10 mouse cellular contexts compared by ENCODE assay signal in the genomic region with DNA sequence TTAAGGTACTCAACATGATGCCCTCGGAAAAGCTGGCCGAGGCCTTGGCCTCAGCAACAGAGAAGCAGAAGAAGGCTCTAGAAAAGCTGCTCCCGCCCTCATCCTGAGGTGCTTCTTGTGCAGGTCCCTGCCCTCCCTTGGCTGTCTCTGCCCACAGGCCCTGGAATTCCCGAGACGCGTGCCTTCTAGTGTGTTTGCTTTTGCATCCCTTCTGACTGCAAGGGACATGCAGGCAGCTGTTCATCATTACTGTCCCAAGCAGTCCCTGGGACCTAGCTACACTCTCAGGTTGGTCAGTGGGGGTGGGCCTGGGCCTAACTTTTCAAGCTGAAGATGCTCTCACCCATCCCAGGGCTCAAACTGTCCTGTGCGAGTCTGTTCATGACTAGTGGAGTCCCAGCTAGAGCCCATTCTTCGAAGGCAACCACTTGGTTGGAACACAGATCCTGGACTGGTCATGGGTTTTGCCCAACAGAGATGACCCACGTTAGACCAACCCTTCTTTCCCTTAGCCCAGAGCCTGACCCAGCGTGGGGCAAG. TPM values are rescaled to one million over a fixed set of nuclear protein-coding genes. Genes with fewer than 3 reads are reported as not detected.
DNase-seq lines count a peak whose midpoint lies in the region; ATAC-seq and TF ChIP-seq lines count a peak whose summit lies in the region.
"Had no signal": no experiment of that assay in that cellular context is flagged by ENCODE, and none has a peak within 500 bp of the region (broad histone marks: within the 10 kb centered on the region; RNA-seq: fewer than 3 reads in every experiment).

No protein-coding gene starts in this region.

- H3K4me1 ChIP-seq in intestine, embryonic 15.5 days (replicated peaks) = peaks cover 10% of the 10 kb centered on the region
- H3K4me1 ChIP-seq in intestine, postnatal 0 days (replicated peaks; ENCODE audit: control insufficient read depth, insufficient read depth, low read length) = no peaks in the 10 kb centered on the region; the same call in none of the 2 replicates
- H3K4me1 ChIP-seq in cortical plate, adult 2 months (ENCODE audit: control insufficient read depth, insufficient read depth, low read length) = peaks cover 13% of the 10 kb centered on the region
- H3K4me1 ChIP-seq in limb, embryonic 10.5 days = peaks cover 17% of the 10 kb centered on the region

- WGBS in intestine, embryonic 15.5 days = 87% methylated on average over 10 of the region's 10 CpGs
- 88% methylated on average over 10 of the region's 10 CpGs for WGBS in intestine, postnatal 0 days
- 94% methylated on average over 10 of the region's 10 CpGs for WGBS in limb, embryonic 10.5 days

- H3K27ac ChIP-seq in intestine, embryonic 15.5 days = no peak overlapping the region
- H3K27ac ChIP-seq in intestine, postnatal 0 days (ENCODE audit: low read depth, low read length) = no peak overlapping the region
- H3K27ac ChIP-seq in cortical plate, adult 2 months (ENCODE audit: insufficient read depth, low read length) = no peak overlapping the region
- H3K27ac ChIP-seq in limb, embryonic 10.5 days = peak overlapping the region; percentile 88; the same call in 1 of the 2 replicates

- no peak for TF ChIP-seq POLR2A in cortical plate, adult 2 months (IDR thresholded peaks at IDR 0.05; ENCODE audit: extremely low read depth, insufficient read depth, low read length)

- peak overlapping the region; percentile 89 for H3K4me2 ChIP-seq in intestine, embryonic 15.5 days (replicated peaks)
- H3K4me2 ChIP-seq in intestine, postnatal 0 days (replicated peaks; ENCODE audit: low read depth) = no peak overlapping the region

- H3K27me3 ChIP-seq in intestine, embryonic 15.5 days (replicated peaks) = no peaks in the 10 kb centered on the region
- no peaks in the 10 kb centered on the region for H3K27me3 ChIP-seq in intestine, postnatal 0 days (replicated peaks; ENCODE audit: control insufficient read depth, insufficient read depth, low read length)
- H3K27me3 ChIP-seq in limb, embryonic 10.5 days (ENCODE audit: low read depth, poor library complexity, severe bottlenecking) = no peaks in the 10 kb centered on the region

- TF ChIP-seq CTCF in intestine, postnatal 0 days (IDR thresholded peaks at IDR 0.05; ENCODE audit: low read depth) = no peak
- no peak for TF ChIP-seq CTCF in cortical plate, adult 2 months (IDR thresholded peaks at IDR 0.05; ENCODE audit: extremely low read depth, insufficient read depth, low read length)

- no peaks in the 10 kb centered on the region for H3K9me3 ChIP-seq in intestine, embryonic 15.5 days
- no peaks in the 10 kb centered on the region for H3K9me3 ChIP-seq in intestine, postnatal 0 days (ENCODE audit: control insufficient read depth)
- no peaks in the 10 kb centered on the region for H3K9me3 ChIP-seq in limb, embryonic 10.5 days (replicated peaks)

- ATAC-seq in intestine, embryonic 15.5 days = no peak
- no peak for ATAC-seq in intestine, postnatal 0 days

- no peak overlapping the region for H3K9ac ChIP-seq in intestine, embryonic 15.5 days
- H3K9ac ChIP-seq in intestine, postnatal 0 days (ENCODE audit: low read depth, low read length) = no peak overlapping the region

- peaks cover 41% of the 10 kb centered on the region for H3K36me3 ChIP-seq in intestine, embryonic 15.5 days
- H3K36me3 ChIP-seq in intestine, postnatal 0 days (ENCODE audit: control insufficient read depth, insufficient read depth) = peaks cover 67% of the 10 kb centered on the region
- H3K36me3 ChIP-seq in limb, embryonic 10.5 days = peaks cover 81% of the 10 kb centered on the region

- no peak overlapping the region for H3K4me3 ChIP-seq in intestine, embryonic 15.5 days (replicated peaks)
- no peak overlapping the region for H3K4me3 ChIP-seq in intestine, postnatal 0 days (ENCODE audit: low read depth, low read length)
- H3K4me3 ChIP-seq in cortical plate, adult 2 months (ENCODE audit: insufficient read depth, low read length) = peak overlapping the region; percentile 95
- peak overlapping the region; percentile 87 for H3K4me3 ChIP-seq in limb, embryonic 10.5 days

- peak; percentile 22 for DNase-seq in 3134 (ENCODE audit: extremely low read depth, insufficient read length, low spot score)
- no peak for DNase-seq in limb, embryonic 10.5 days (ENCODE audit: low spot score)
- DNase-seq in adrenal gland, postnatal 14 days = no peak
- DNase-seq in retina, postnatal 1 day = no peak
- DNase-seq in thymus, postnatal 0 days (ENCODE audit: low spot score) = no peak
- DNase-seq: gastrocnemius, postnatal 14 days had no signal

RNA-seq across cellular contexts. Expression of gene Nudt16l1, which starts 1.8 kb away (rescaled TPM):
- 128 and 143 TPM in 2 replicates for polyA plus RNA-seq in intestine, embryonic 15.5 days (2015; fragmentation: Nextera tagmentation; extraction: Ambion mirVana)
- 77.7 and 79.5 TPM in 2 replicates for polyA plus RNA-seq in intestine, postnatal 0 days (2015; fragmentation: Nextera tagmentation; extraction: Ambion mirVana)
- 102 and 104 TPM in 2 replicates for polyA plus RNA-seq in cortical plate, adult 2 months (2012; rRNA removed)
- polyA plus RNA-seq in limb, embryonic 10.5 days (2016; fragmentation: Nextera tagmentation; extraction: Ambion mirVana) = 156 and 167 TPM in 2 replicates
- total RNA-seq in adrenal gland, postnatal 14 days (2021) = 54.2 and 57.6 TPM in 2 replicates
- 150 and 151 TPM in 2 replicates for polyA plus RNA-seq in thymus, postnatal 0 days (2015; fragmentation: Nextera tagmentation; extraction: Ambion mirVana)

RNA-seq across cellular contexts. Expression of gene Anks3, which starts 23.6 kb away (rescaled TPM):
- polyA plus RNA-seq in intestine, embryonic 15.5 days (2015; fragmentation: Nextera tagmentation; extraction: Ambion mirVana) = 39.6 and 42.0 TPM in 2 replicates
- polyA plus RNA-seq in intestine, postnatal 0 days (2015; fragmentation: Nextera tagmentation; extraction: Ambion mirVana) = 17.7 and 18.0 TPM in 2 replicates
- 101 and 118 TPM in 2 replicates for polyA plus RNA-seq in cortical plate, adult 2 months (2012; rRNA removed)
- 43.6 and 55.6 TPM in 2 replicates for polyA plus RNA-seq in limb, embryonic 10.5 days (2016; fragmentation: Nextera tagmentation; extraction: Ambion mirVana)
- total RNA-seq in adrenal gland, postnatal 14 days (2021) = 35.1 and 39.4 TPM in 2 replicates
- polyA plus RNA-seq in thymus, postnatal 0 days (2015; fragmentation: Nextera tagmentation; extraction: Ambion mirVana) = 45.3 and 50.3 TPM in 2 replicates

RNA-seq across cellular contexts. Expression of gene Mgrn1, which starts 54.3 kb away (rescaled TPM):
- polyA plus RNA-seq in intestine, embryonic 15.5 days (2015; fragmentation: Nextera tagmentation; extraction: Ambion mirVana) = 71.2 and 77.9 TPM in 2 replicates
- polyA plus RNA-seq in intestine, postnatal 0 days (2015; fragmentation: Nextera tagmentation; extraction: Ambion mirVana) = 57.8 and 62.8 TPM in 2 replicates
- polyA plus RNA-seq in cortical plate, adult 2 months (2012; rRNA removed) = 229 and 239 TPM in 2 replicates
- 68.0 and 84.5 TPM in 2 replicates for polyA plus RNA-seq in limb, embryonic 10.5 days (2016; fragmentation: Nextera tagmentation; extraction: Ambion mirVana)
- total RNA-seq in adrenal gland, postnatal 14 days (2021) = 86.3 and 87.7 TPM in 2 replicates
- polyA plus RNA-seq in thymus, postnatal 0 days (2015; fragmentation: Nextera tagmentation; extraction: Ambion mirVana) = 31.1 and 31.7 TPM in 2 replicates

RNA-seq across cellular contexts. Expression of gene Sept12, which starts 57.3 kb away (rescaled TPM):
- not detected in 2 replicates for polyA plus RNA-seq in intestine, embryonic 15.5 days (2015; fragmentation: Nextera tagmentation; extraction: Ambion mirVana)
- not detected in 2 replicates for polyA plus RNA-seq in intestine, postnatal 0 days (2015; fragmentation: Nextera tagmentation; extraction: Ambion mirVana)
- polyA plus RNA-seq in cortical plate, adult 2 months (2012; rRNA removed) = not detected in 2 replicates
- polyA plus RNA-seq in limb, embryonic 10.5 days (2016; fragmentation: Nextera tagmentation; extraction: Ambion mirVana) = not detected in 2 replicates
- total RNA-seq in adrenal gland, postnatal 14 days (2021) = not detected in 2 replicates
- 0.05 and 0.14 TPM in 2 replicates for polyA plus RNA-seq in thymus, postnatal 0 days (2015; fragmentation: Nextera tagmentation; extraction: Ambion mirVana)
- total RNA-seq: gastrocnemius, postnatal 14 days; layer of hippocampus, postnatal 14 days had no signal

Comparison
In these comparisons a context has a peak if more than half of its experiments do, and no peak if none do; other contexts are left out.
1. H3K4me3 ChIP-seq: peak in cortical plate, adult 2 months (single experiment) and limb, embryonic 10.5 days (single experiment); none in intestine, embryonic 15.5 days (single experiment) and intestine, postnatal 0 days (single experiment).